Mouse (Mus musculus): Measurements from ENCODE around the gene Klk15. TPM values are rescaled to one million over a fixed set of nuclear protein-coding genes. Genes with fewer than 3 reads are reported as not detected.
"Not testable (repeated sequence)": the region's sequence is repeated elsewhere in the genome, so short reads cannot be mapped to it uniquely, and the experiment has no call there.

The Klk15 gene
- polyA plus RNA-seq (2017; shearing (Covaris generic)), result not detected

DNA sequence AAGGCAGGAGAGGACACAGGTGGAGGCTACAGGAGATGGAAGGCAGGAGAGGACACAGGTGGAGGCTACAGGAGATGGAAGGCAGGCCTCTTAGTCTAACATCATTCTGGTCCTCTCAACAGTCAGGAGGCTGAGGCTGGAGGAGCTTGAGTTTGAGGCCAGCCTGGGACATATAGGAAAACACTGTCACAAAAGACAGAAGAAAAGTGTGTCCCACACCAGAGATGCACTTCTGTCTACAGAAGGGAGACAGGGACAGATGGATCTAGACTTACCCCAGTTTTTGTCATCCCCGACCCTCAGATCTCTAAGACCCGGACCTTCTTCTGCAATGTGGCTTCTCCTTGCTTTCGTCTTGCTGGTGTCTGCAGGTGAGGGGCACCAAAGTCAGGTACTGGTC lies at the start of gene Klk15:
Klk15 (plus strand) TSS at position 301 of the 400 bp plus-strand sequence.
- ATAC-seq, result no peak

DNA sequence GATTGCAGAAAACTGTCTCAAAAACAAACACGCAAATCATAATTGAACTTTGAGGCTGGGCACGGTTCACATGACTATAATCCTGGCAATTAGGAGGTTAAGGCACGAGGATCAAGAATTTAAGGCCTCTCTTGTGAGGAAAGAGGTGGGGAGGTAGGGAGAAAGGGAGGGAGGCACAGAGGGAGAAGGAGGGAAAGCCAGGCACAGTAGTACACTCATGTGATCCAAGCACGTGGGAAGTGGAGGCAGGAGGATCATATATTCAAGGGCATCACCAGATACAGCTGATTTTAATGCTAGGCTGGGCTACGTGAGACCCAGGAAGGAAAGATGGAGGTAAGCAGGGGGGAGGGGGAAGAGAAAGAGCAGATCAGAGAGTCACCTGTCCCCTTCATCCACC lies 42.2 kb upstream of the Klk15 start:
- no peak for ATAC-seq

DNA sequence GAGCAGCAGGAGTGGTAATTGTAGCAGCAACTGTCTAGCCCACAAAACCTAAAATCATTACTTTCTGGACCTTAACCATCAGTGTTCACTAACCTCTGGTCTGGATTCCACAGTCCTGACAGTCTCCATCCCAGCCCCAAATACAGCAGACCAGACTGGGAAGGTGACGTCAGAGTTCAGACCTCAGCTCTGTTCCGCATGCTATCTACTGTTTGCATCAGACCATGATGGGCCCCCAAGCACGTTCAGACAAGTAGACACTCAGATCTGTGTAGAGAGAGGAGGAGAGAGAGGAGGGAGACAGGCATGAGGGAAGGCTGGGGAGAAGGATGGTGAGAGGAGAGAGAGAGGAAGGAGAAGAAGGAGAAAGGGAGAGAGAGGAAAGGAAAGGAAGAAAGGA lies 41.8 kb upstream of the Klk15 start:
- no peak for ATAC-seq

DNA sequence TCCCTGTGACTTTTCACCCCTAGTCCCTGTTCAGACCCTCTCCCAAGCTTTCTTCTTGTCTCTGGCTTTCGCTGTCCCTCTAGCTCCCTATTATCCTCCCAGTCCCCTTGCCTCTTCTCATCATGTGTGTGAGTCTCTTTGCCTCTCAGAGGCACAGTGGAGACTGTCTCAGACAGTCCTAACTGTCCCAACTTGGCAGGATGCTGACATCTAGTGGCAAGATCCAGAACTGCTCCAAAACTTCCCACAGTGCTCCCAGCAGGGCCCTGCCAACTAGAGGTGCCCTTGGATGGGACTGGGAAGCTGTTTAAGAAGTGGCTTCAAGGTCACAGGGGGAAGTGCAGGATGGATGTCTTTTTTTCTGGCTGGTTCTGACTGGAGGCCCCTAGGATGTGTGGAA lies 38.7 kb upstream of the Klk15 start:
- peak; percentile 53 for ATAC-seq

DNA sequence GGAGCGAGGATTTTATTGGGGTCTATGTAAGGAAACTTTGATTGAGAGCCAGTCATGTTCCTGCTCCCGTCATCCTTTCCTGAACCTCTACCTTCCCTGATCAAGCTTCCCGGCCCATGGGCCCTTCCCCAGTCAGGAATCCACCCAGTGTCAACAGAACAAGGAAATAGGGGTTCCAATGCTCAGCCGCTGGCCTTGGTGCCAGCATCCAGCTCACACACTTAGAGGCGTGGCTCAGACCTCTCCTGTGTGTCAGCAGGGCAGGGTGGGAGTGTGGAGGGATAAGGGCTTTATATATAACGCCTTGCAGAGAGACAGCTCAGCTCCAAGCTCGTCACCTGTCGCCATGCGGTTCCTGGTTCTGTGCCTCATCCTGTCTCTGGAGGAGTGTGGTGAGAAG lies 18.7 kb upstream of the Klk15 start:
- no peak for ATAC-seq

DNA sequence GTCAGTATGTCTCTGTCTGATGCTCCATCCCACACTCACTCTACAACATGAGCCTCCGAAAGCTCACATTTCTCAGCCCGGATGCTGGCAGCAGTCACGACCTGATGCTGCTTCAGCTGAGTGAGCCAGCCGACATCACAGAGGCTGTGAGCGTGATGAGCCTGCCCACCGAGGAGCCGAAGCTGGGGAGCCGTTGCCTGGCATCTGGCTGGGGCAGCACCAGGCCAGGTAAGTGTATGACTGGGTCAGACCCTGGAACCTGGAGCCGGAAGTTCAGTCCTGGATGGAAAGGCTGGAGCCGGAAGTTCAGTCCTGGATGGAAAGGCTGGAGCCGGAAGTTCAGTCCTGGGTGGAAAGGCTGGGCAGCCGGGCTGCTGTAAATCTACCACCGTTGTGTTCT lies 15.1 kb upstream of the Klk15 start:
- ATAC-seq, result no peak

DNA sequence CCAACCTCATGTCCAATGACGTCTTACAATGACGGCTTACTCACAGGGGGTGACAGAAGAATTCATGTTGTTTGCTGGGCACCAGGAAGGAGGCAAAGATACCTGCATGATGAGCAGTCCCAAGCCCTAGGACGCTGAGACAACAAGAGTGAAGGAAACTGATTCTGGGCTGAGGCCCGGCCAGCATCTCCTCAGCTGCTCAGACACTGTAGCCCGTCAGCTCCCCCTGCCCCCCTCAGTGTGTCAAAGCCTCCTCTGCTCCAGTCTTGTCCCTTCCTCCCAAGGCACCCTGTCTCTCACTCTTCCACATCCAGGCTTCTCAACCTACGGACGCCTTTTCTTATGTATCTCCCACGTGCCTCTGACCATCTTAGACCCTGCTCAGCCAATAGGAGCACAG lies 14.7 kb upstream of the Klk15 start:
- no peak for ATAC-seq

DNA sequence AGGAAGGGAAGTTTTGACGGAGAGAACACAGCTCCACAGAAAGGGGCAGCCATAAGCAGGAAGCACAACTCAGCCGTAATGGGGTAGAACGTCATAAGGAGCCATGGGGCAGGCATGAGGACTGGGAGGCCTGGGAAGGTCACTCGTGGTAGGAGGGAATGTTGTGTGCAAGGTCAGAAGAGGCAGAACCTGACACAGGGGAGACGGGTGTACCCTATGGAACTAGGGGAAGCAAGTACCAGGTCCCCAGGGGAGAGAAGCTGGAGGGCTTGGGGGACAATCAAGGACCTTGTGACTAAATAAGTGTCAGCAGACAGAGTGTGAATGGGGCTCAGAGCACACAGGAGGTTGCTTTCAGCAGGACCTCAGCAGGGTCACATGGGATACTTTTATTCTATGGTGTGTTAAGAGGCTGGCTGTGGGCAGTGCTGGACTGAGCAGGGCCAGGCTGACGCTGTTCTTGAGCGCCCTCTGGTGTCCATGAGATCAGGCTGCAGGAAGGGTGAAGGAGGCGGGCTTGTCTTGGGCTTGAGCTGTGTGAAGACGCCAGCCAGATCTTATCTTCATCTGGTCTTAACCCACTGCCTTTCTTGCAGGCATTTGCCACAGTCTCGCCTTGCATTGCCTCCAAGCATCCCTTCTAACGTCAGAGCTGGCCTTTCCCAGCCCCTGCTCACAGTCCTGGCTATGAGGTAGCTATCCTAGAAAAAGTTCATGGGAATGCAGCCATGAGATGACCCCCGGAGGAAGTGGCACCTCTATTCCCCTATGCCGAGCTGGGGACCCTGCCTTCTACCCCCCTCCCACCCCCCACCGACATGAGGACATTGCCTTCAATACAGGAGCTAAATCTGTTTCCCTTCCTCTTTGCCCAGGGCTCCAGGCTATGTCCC lies 13.7 kb upstream of the Klk15 start:
- ATAC-seq, result no peak

DNA sequence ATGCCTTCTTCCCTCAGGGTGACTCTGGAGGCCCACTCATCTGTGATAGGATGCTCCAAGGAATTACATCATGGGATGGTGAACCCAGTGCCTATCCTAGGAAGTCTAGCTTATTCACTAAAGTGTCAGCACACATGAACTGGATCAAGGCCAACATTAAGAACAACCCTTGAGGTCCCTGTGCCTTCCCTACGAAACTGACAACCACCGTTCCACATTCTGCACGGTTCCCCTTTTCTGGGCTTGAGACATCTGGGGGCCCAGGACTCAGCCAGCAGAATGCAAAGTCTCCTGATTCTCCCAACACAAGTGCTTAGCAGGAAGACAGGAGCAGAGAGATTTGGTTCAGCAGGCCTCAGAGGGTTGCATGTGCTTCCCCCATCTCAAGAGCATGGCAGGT lies 13.0 kb upstream of the Klk15 start:
- ATAC-seq, result no peak

DNA sequence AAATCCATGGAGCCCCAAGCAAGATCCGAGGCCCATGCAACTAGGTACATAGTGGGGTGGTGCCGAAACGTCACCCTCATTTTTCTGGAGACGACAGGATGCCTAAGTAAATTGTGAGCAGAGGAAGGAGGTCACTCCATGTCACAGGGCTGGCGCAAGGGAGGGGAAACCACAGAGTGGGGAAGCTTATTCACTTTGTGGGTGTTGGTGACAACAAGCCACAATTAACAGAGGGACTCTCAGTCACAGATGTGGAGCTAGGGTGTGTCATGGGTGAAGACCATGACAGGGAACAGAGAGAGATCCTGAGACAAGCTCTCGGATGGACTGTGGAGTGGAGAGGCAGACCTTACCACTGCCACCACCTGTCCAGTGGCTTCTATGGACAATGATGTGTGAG lies 12.5 kb upstream of the Klk15 start:
- ATAC-seq, result no peak

DNA sequence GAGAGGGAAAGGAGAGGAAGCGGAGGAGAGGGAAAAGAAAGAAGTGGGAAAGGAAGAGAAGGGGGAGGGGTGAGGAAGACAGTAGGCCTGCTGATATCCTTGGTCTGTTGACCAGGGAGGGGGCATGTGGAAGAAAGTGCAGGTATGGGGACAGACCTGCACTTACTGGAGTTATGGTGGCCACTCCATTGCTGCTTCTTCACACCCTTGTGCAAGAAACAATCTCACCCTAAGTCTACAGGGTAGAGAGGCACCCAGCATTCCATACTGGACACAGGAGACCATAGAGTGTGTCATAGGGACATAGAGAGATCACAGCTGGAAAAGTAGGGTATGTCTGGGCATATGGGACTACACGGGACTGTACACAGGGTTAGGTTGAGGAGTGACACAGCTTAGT lies 11.6 kb upstream of the Klk15 start:
- ATAC-seq, result no peak

DNA sequence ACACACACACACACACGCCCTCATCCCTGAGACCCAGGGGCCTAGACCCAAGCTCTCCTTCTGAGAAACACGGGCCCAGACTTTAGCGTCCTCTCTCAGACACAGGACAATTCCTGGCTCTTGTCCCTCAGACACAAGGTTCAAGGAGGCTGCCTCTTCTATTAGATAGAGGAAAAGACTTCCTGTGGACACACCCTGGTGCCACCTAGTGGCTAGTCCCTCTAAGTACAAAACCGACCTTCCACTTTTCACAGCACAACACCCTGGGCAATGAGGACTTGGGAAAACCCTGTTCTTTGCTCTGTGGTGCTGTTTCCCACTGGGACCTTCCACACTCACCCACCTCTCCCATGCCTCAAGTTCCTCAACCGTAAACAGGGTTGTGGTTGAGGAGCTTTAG lies 7.6 kb upstream of the Klk15 start:
- ATAC-seq, result no peak

DNA sequence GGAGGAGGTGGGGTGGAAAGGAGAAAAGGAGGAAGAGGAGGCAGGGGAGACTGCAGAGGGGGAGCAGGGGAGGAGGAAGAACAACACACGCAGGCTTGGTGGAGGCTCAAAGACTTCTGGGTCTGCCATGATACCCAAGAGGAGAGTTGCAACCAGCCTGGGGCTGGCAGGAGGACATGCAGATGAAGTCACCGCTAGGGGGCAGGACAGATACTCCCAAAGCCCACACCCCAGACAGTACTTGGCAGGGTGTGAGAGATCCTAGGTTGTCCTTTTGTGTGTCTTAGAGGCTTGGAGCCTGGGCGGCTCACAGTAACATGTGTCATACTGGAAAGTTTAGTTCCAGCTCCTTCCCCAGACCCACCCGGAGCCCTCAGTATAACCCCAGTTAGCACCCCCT lies 5.0 kb upstream of the Klk15 start:
- ATAC-seq, result no peak

DNA sequence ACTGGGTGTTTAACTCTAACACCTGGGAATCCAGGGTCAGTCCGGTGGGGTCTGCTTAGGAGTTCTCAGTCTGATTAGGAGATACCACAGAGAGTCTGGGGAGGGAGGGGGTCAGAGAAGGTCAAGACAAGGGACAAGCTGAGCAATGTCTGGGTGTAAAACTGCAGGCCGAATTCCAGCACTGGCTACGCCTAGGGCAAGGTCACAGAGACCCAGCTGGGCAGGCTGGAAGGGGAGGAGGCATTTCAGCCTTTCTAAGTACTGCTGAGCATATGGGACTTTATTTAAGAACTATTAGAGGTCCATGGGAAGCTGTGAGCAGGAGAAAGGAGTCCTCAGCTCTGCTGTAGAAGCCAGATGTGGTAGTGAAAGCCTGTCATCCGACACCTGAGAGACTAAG lies 1.2 kb upstream of the Klk15 start:
- ATAC-seq, result no peak

DNA sequence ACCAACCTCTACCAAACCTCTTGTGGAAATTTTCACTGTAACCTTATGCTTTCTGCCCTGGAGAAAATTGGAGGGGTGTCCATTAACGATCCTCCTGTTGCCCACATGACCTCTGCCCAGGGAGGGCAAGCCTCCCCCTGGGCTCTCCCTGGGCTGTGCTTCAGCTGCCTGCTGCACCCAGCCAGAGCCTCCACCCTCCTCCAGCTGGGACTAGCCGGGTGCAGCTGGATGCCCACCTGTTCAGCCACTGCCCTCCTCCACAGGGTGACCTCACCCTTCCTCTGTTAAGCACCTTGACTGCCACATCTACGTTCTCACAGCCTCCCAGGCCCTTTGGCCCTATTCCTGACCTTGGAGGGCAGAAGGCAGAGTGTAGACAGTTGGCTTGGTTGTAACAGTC lies 1.2 kb downstream of the Klk15 start:
- no peak for ATAC-seq

DNA sequence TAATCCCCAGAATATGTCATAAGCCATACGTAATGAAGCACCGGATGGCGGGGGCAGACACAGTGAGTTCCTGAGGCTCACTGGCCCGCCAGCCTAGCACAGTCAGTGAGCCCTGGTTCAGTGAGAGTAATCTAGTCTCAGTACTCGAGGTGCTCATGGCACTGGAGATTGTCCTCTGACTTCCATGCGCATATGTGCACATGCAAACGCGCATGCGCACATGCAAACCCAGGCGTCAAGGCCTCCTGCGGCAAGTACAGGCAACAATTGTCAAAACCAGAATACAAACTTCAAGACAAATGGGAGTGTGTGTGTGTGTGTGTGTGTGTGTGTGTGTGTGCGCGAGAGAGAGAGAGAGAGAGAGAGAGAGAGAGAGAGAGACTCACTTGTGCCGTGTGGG lies 3.0 kb downstream of the Klk15 start:
- ATAC-seq, result no peak

DNA sequence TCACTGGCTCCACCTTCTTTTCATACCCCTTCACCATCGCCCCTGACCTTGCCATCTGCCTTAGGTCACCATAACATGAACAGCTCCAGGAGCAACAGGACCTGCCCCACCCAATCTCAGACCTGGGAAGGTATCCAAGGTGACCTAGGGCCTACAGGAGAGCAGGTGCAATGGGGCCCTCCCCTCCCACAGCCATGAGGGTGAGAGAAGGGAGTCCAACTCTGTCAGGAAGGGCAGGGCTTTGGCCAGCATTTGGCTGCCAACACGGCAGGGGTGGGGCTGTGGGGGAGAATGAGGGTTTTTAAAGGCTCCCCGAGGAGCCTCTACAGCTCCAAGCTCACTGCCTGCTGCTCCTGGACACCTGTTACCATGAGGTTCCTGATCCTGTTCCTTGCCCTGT lies 8.8 kb downstream of the Klk15 start:
- not testable (repeated sequence) for ATAC-seq

DNA sequence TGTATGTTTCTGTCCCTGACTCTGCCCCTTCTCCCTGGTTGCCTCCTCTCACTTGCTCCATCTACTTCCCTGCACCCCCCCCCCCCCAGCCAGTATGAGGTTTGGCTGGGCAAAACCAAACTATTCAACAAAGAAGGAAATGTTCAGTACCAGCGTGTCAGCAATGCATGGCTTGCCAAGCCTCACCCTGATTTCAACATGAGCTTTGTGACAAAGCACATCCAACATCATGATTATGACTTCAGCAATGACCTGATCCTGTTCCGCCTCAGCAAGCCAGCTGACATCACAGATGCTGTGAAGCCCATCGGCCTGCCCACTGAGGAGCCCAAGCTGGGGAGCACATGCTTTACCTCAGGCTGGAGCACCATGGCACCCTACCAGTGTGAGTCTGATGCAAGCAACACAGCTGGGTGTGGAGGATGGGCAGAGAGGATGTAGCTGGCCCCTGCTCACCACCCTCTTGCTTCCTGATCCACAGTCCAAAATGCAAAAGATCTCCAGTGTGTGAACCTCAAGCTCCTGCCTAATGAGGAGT lies 11.3 kb downstream of the Klk15 start:
- ATAC-seq, result no peak

DNA sequence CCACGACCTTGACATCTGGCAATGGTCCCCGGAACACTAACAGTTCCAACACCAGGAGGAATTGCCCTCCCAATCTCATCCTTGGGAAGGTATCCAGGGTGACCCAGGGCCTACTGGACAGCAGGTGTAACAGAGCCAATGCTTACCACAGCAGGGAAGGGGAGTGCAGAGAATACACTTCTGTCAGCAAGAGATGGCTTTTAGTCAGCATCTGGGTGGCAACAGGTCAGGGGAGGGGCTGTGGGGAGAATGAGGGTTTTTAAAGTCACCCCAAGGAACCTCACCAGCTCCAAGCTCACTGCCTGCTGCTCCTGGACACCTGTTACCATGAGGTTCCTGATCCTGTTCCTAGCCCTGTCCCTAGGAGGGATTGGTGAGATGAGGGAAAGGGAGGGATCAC lies 16.8 kb downstream of the Klk15 start, which contains the start of gene Klk1b8:
Klk1b8 (plus strand) TSS at position 301 of the 400 bp plus-strand sequence.
- no peak for ATAC-seq

DNA sequence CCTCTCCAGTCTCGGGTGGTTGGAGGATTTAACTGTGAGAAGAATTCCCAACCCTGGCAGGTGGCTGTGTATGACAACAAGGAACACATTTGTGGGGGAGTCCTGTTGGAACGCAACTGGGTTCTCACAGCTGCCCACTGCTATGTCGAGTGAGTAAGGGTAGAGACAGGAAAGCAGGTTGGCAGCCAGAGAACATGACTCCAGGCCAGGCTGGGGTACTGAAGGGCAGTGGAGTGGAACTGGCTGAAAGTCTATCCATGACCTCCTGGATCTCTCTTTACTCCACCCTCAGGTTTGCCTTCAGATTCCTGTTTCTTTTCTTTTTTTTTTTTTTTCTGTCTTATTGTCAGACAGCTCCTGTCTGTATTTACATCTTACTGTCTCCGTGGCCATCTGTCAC lies 19.2 kb downstream of the Klk15 start:
- ATAC-seq, result no peak

DNA sequence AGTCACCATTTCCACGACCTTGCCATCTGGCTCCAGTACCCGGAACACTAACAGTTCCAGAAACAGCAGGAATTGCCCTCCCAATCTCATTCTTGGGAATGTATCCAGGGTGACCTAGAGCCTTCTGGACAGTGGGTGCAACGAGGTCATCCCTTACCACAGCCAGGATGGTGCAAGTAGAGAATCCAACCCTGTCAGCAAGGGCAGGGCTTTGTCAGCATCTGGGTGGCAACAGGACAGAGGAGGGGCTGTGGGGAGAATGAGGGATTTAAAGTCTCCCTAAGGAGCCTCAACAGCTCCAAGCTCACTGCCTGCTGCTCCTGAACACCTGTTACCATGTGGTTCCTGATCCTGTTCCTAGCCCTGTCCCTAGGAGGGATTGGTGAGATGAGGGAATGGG lies 32.9 kb downstream of the Klk15 start, which contains the start of gene Klk1b1:
Klk1b1 (plus strand) TSS at position 301 of the 400 bp plus-strand sequence.
- ATAC-seq, result no peak

DNA sequence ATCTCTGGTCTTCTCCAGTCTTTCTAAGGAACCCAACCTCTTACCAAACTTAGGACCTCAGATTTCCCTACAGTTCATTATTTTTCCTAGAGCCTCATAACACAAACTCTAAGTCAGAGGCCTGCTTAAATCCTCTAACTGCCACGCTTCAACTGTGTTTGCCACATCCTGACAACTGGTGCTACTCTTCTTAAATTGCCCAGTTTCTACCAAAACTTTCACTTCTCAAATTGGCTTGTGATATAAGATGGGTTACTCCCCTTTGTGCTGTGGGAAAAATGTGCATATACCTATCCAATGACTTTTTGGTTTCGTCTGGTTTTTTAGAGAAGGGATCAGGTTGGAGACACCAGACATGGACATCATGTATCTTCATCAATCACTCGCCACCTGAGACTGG lies 33.5 kb downstream of the Klk15 start:
- ATAC-seq, result no peak

DNA sequence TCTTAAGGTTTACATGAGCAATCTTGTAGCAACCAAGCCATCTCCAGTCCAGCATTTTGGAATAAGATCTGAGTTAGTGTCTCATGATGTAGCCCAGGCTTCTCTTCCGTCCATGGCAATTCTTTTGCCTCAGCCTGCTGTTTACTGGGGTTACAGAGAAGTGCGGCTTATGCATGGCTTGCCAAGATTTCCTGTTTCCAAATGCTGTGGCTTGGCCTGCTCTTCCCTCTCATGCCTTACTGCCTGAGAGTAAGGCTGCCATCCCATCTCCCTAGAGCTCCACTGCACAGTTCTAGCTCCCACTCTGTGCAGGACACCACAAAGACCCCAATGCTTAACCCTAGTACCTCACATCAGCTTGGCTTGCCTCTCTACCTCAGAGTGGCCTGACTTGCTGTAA lies 34.1 kb downstream of the Klk15 start:
- no peak for ATAC-seq

DNA sequence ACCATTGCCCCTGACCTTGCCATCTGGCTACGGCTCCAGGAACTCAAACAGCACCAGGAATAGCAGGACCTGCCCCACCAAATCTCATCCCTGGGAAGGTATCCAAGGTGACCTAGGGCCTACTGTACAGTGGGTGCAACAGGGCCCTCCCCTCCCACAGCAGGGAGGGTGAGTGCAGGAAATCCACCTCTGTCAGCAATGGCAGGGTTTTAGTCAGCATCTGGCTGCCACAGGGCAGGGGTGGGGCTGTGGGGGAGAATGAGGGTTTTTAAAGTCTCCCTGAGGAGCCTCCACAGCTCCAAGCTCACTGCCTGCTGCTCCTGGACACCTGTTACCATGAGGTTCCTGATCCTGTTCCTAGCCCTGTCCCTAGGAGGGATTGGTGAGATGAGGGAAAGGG lies 42.2 kb downstream of the Klk15 start, which contains the start of gene Klk1b9:
Klk1b9 (plus strand) TSS at position 301 of the 400 bp plus-strand sequence.
- ATAC-seq, result not testable (repeated sequence)
